Mouse (Mus musculus) CH12.LX (cell line): ENCODE measurements at regions not wholly inside any gene's neighbourhood (a gene's known extent, or its start where the extent isn't known, plus 50 kb on each side); places are given as distances from the start of the nearest gene placed in this dataset.

Experiments
- DNase-seq: peaks from one replicate; pipeline ENCODE4 v3.0.0-alpha.2; 2013; ENCODE audit errors: extremely low read depth
- H3K27ac ChIP-seq: 2 replicates; pipeline ENCODE4 v1.5.1; 2012; ENCODE audit warnings: low read depth, mild to moderate bottlenecking, control low read depth, moderate library complexity; ENCODE audit not compliant: insufficient read depth
- H3K27me3 ChIP-seq: replicated peaks from 2 replicates; pipeline ENCODE3; 2012; ENCODE audit warnings: inconsistent platforms
- H3K36me3 ChIP-seq, 2 experiments: replicated peaks in 1 of 2; 2 replicates each; pipeline versions ENCODE3 to v1.6.1; 2012; ENCODE audit warnings: inconsistent platforms in 1 of 2, low read length in 1 of 2, mild to moderate bottlenecking in 1 of 2, mixed read lengths in 1 of 2, moderate library complexity in 1 of 2; ENCODE audit not compliant: control insufficient read depth in 1 of 2, insufficient read depth in 1 of 2
- H3K4me1 ChIP-seq, 2 experiments: 2 replicates each; pipeline ENCODE4 v1.6.1; 2012; ENCODE audit warnings: inconsistent platforms in 1 of 2, moderate library complexity in 1 of 2; ENCODE audit not compliant: insufficient read depth in 2 of 2, control insufficient read depth in 1 of 2
- H3K4me2 ChIP-seq: 2 replicates; pipeline ENCODE4 v1.6.1; 2012; ENCODE audit warnings: low read depth, mild to moderate bottlenecking, control low read depth; ENCODE audit not compliant: poor library complexity, insufficient read depth, severe bottlenecking
- H3K4me3 ChIP-seq, 3 experiments: fragments of 150-350 bp in 1 of 3; sonication (generic) in 1 of 3; replicated peaks in 1 of 3; 2 replicates each; pipeline versions ENCODE3 to v1.5.1; 2011 to 2012; ENCODE audit warnings: low read depth in 2 of 3, low read length in 2 of 3, mild to moderate bottlenecking in 2 of 3, moderate library complexity in 2 of 3, control low read depth in 1 of 3, improper control_type of control experiment in 1 of 3, inconsistent platforms in 1 of 3, mixed read lengths in 1 of 3; ENCODE audit not compliant: poor library complexity in 1 of 3
- H3K79me2 ChIP-seq: replicated peaks from 2 replicates; pipeline ENCODE4 v1.6.1; 2012; ENCODE audit warnings: mild to moderate bottlenecking, moderate library complexity; ENCODE audit not compliant: control insufficient read depth, poor library complexity, insufficient read depth, severe bottlenecking; ENCODE audit errors: extremely low read depth
- H3K9ac ChIP-seq: 2 replicates; pipeline ENCODE4 v1.6.1; 2012; ENCODE audit warnings: low read depth, mild to moderate bottlenecking, control low read depth, moderate library complexity; ENCODE audit not compliant: insufficient read depth
- H3K9me3 ChIP-seq: replicated peaks from 2 replicates; pipeline ENCODE3; 2012; ENCODE audit warnings: low read length, inconsistent platforms, mixed read lengths
- BHLHE40 ChIP-seq: IDR thresholded peaks from 2 replicates; pipeline ENCODE4 v1.6.1; 2011; ENCODE audit warnings: mild to moderate bottlenecking, low read depth, low read length, improper control_type of control experiment
- CHD2 ChIP-seq: IDR thresholded peaks from 2 replicates; pipeline ENCODE4 v1.6.1; 2011; ENCODE audit warnings: low read length, improper control_type of control experiment
- CTCF ChIP-seq, 2 experiments: IDR thresholded peaks in 1 of 2; conservative IDR thresholded peaks in 1 of 2; 2 replicates each; pipeline ENCODE4 v1.5.1; 2011 to 2012; ENCODE audit warnings: low read depth in 2 of 2, low read length in 2 of 2, improper control_type of control experiment in 1 of 2, inconsistent platforms in 1 of 2, mild to moderate bottlenecking in 1 of 2, moderate library complexity in 1 of 2
- ETS1 ChIP-seq: conservative IDR thresholded peaks from 2 replicates; pipeline ENCODE4 v1.6.1; 2012; ENCODE audit warnings: low read depth, mild to moderate bottlenecking, inconsistent platforms, low read length, improper control_type of control experiment, moderate library complexity
- IRF4 ChIP-seq: IDR thresholded peaks from 2 replicates; pipeline ENCODE4 v1.6.1; 2014; ENCODE audit warnings: low read depth, mild to moderate bottlenecking, inconsistent platforms, low read length, improper control_type of control experiment
- JUN ChIP-seq: IDR thresholded peaks from 2 replicates; pipeline ENCODE4 v1.6.1; 2011; ENCODE audit warnings: low read depth, mild to moderate bottlenecking, low read length, improper control_type of control experiment, moderate library complexity; ENCODE audit not compliant: insufficient read depth
- JUND ChIP-seq: conservative IDR thresholded peaks from 2 replicates; pipeline ENCODE4 v1.6.1; 2011; ENCODE audit warnings: low read depth, low read length, improper control_type of control experiment
- MAFK ChIP-seq: IDR thresholded peaks from 2 replicates; pipeline ENCODE4 v1.6.1; 2011; ENCODE audit warnings: low read length, improper control_type of control experiment; ENCODE audit not compliant: insufficient replicate concordance
- NRF1 ChIP-seq: IDR thresholded peaks from 2 replicates; pipeline ENCODE4 v1.6.1; 2014; ENCODE audit warnings: low read depth, mild to moderate bottlenecking, inconsistent platforms, low read length, improper control_type of control experiment, moderate library complexity
- POLR2A ChIP-seq: IDR thresholded peaks from 2 replicates; pipeline ENCODE4 v1.6.1; 2011; ENCODE audit warnings: low read depth, mild to moderate bottlenecking, improper control_type of control experiment, low read length
- POLR2AphosphoS2 ChIP-seq: IDR thresholded peaks from 2 replicates; pipeline ENCODE4 v1.6.1; 2011; ENCODE audit warnings: low read depth, low read length, improper control_type of control experiment
- RCOR1 ChIP-seq: conservative IDR thresholded peaks from 2 replicates; pipeline ENCODE4 v1.6.1; 2012; ENCODE audit warnings: low read depth, mild to moderate bottlenecking, inconsistent platforms, low read length, improper control_type of control experiment
- TBP ChIP-seq: conservative IDR thresholded peaks from 2 replicates; pipeline ENCODE4 v1.6.1; 2011; ENCODE audit warnings: low read depth, low read length, improper control_type of control experiment
- TCF12 ChIP-seq: IDR thresholded peaks from 2 replicates; pipeline ENCODE4 v1.6.1; 2014; ENCODE audit warnings: low read depth, mild to moderate bottlenecking, inconsistent platforms, low read length, improper control_type of control experiment
- UBTF ChIP-seq: IDR thresholded peaks from 2 replicates; pipeline ENCODE4 v1.6.1; 2012; ENCODE audit warnings: low read depth, mild to moderate bottlenecking, inconsistent platforms, low read length, improper control_type of control experiment, moderate library complexity
- USF2 ChIP-seq: conservative IDR thresholded peaks from 2 replicates; pipeline ENCODE4 v1.6.1; 2011; ENCODE audit warnings: low read depth, low read length, improper control_type of control experiment
- ZC3H11A ChIP-seq: IDR thresholded peaks from 2 replicates; pipeline ENCODE4 v1.6.1; 2012; ENCODE audit warnings: low read depth, mild to moderate bottlenecking, inconsistent platforms, low read length, improper control_type of control experiment
- ZKSCAN1 ChIP-seq: IDR thresholded peaks from 2 replicates; pipeline ENCODE4 v1.6.1; 2012; ENCODE audit warnings: low read depth, inconsistent platforms, low read length, improper control_type of control experiment, borderline replicate concordance
- ZNF384 ChIP-seq: IDR thresholded peaks from 2 replicates; pipeline ENCODE4 v1.6.1; 2012; ENCODE audit warnings: low read depth, low read length, improper control_type of control experiment, inconsistent platforms
- dilution Hi-C: fragments of 300-500 bp; cut with MboI; formaldehyde crosslinking; loops from 2 replicates; pipeline ENCODE4 v1.14.3; 2020; ENCODE audit warnings: low sequenced_read_pairs; ENCODE audit not compliant: extremely low pct_unique_long_range_greater_than_20kb, extremely low pct_ligation_motif_present
- in situ Hi-C: fragments of 300-500 bp; cut with MboI; formaldehyde crosslinking; loops from 3 replicates; pipeline ENCODE4 v1.14.3; 2019; ENCODE audit warnings: low sequenced_read_pairs, low pct_ligation_motif_present, low pct_unique_long_range_greater_than_20kb, mixed read lengths

DNA sequence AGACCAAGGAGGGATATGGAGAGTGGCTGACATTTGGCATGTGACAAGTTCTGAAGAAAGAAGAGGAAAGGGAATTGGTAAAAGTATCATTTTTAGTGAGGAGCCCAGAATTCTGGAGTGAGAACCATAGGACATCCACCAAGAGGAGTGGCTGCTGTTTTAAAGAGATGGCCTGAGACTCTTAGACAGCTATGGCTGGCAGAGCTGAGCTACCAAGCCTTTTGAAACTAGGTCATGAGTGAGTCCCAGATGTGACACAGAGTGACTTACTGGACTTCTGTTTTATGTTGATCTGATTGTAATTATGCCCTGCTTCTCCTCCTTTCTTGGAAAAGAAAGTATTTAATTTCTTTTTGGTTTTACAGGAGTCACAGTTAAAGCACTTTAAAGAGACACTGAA, 61.8 kb upstream of the Tprg start:
- Histone ChIP-seq H3K36me3 (no peaks in the 10 kb centered on the region), H3K4me3 (no peak overlapping the region), H3K27me3 (no peaks in the 10 kb centered on the region), H3K79me2 (no peaks in the 10 kb centered on the region), H3K9me3 (no peaks in the 10 kb centered on the region), H3K27ac (no peak overlapping the region), H3K9ac (no peak overlapping the region), H3K4me2 (no peak overlapping the region), H3K4me1 (no peaks in the 10 kb centered on the region)
- dilution Hi-C loops (no loop called here), in situ Hi-C loops (no loop called here)
- no peak for TF ChIP-seq POLR2A
- no peak for TF ChIP-seq NRF1
- no peak for TF ChIP-seq MAFK
- no peak for TF ChIP-seq CHD2
- no peak for TF ChIP-seq UBTF
- no peak for TF ChIP-seq POLR2AphosphoS2
- TF ChIP-seq BHLHE40 = no peak
- no peak for TF ChIP-seq ZKSCAN1
- no peak for TF ChIP-seq TCF12
- TF ChIP-seq ZC3H11A = no peak
- no peak for TF ChIP-seq TBP
- TF ChIP-seq ZNF384 = no peak
- TF ChIP-seq USF2 = no peak
- TF ChIP-seq IRF4 = no peak
- no peak for TF ChIP-seq JUND
- no peak for TF ChIP-seq RCOR1
- no peak for TF ChIP-seq CTCF (conservative IDR thresholded peaks at IDR 0.05 in 1 of 2, IDR thresholded peaks at IDR 0.05 in 1 of 2; ENCODE audit: low read depth in 2 of 2, low read length in 2 of 2)
- no peak for TF ChIP-seq JUN
- no peak for TF ChIP-seq ETS1
- no peak for DNase-seq
